Mouse (Mus musculus) midbrain, postnatal 0 days (tissue): Measurements from ENCODE around the gene Sdk1. TPM values are rescaled to one million over a fixed set of nuclear protein-coding genes. Genes with fewer than 3 reads are reported as not detected.
A peak's percentile ranks its signal among the peaks of the same experiment; 100 is the strongest.

Experiments used
- ATAC-seq: fragments of 200-750 bp; cut with Nextera tagmentation; 2 replicates; pipeline ENCODE4 v1.8.0; 2017; ENCODE audit warnings: moderate number of reproducible peaks, mild to moderate bottlenecking, moderate TSS enrichment, moderate library complexity; ENCODE audit not compliant: low FRiP score
- DNase-seq: peaks from one replicate; pipeline ENCODE4 v3.0.0-alpha.2; 2015; ENCODE audit warnings: low spot score
- H3K27ac ChIP-seq: fragments of 300-500 bp; sonication (generic); 2 replicates; pipeline ENCODE4 v1.5.1; 2014; ENCODE audit warnings: low read depth, mild to moderate bottlenecking, low read length, mixed read lengths
- H3K27me3 ChIP-seq: fragments of 300-500 bp; sonication (generic); 2 replicates; pipeline ENCODE4 v1.6.1; 2014; ENCODE audit warnings: low read length, control low read depth, mixed read lengths; ENCODE audit not compliant: insufficient read depth
- H3K36me3 ChIP-seq: fragments of 300-500 bp; sonication (generic); 2 replicates; pipeline ENCODE4 v1.6.1; 2014; ENCODE audit warnings: low read length, control low read depth, mixed read lengths; ENCODE audit not compliant: insufficient read depth
- H3K4me1 ChIP-seq: fragments of 300-500 bp; sonication (generic); 2 replicates; pipeline ENCODE4 v1.6.1; 2014; ENCODE audit warnings: mild to moderate bottlenecking, control low read depth, antibody characterized with exemption, low read length, mixed read lengths; ENCODE audit not compliant: insufficient read depth
- H3K4me2 ChIP-seq: fragments of 300-500 bp; sonication (generic); 2 replicates; pipeline ENCODE4 v1.6.1; 2014; ENCODE audit warnings: low read depth, mild to moderate bottlenecking, low read length, mixed read lengths; ENCODE audit not compliant: poor library complexity, severe bottlenecking
- H3K4me3 ChIP-seq: fragments of 300-500 bp; sonication (generic); 2 replicates; pipeline ENCODE4 v1.5.1; 2014; ENCODE audit warnings: low read depth, mild to moderate bottlenecking, low read length, moderate library complexity
- H3K9ac ChIP-seq: fragments of 300-500 bp; sonication (generic); replicated peaks from 2 replicates; pipeline ENCODE4 v1.6.1; 2014; ENCODE audit warnings: mild to moderate bottlenecking, low read length, moderate library complexity, mixed read lengths; ENCODE audit not compliant: poor library complexity, severe bottlenecking
- H3K9me3 ChIP-seq: fragments of 300-500 bp; sonication (generic); 2 replicates; pipeline ENCODE4 v1.6.1; 2016; ENCODE audit warnings: low read length, control low read depth
- CTCF ChIP-seq: IDR thresholded peaks from 2 replicates; pipeline ENCODE4 v1.5.1; 2016; ENCODE audit warnings: antibody characterized with exemption, mild to moderate bottlenecking
- WGBS: fragments of 180-500 bp; shearing (Covaris S2); extraction: QIAGEN DNeasy Blood & Tissue Kit; methylation state at CpG from one replicate; pipeline ENCODE4 v1.1.7; 2014; 5-methylcytosine and 5-hydroxymethylcytosine counted together
- polyA plus RNA-seq: library from polyadenylated mRNA; unstranded; fragments of >200 nt; fragmentation: Nextera tagmentation; extraction: Ambion mirVana; gene quantifications from 2 replicates; pipeline ENCODE4 v1.2.1, GENCODE M21; 2015
- total RNA-seq: library from RNA; depleted of rRNA; stranded (reverse); fragments of >200 nt; gene quantifications from 2 replicates; pipeline ENCODE4 v1.2.3, GENCODE M21; 2014

Sdk1 gene
- total and polyA plus RNA-seq, 2 experiments from 2014 or later: 2.6 to 26.7 TPM

DNA sequence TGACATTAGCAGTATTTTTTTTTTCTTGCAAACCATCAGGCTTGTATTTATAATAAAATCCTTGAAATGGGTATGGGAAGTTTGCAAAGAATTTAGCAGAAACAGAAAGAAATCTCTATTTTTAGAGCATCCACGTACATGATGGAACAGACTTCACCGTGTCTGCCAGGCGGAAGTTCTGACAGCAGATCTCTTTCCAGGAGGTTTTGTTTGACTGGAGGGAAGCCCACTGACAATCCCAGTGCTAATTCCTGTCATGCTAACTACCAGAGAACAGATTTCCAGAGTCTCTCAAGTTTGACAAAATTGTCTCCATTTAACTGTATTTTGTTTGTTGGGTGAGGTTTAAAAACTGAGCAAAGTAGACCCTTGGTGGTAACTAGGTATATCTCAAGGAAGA is 265.1 kb downstream of the Sdk1 start:
- Histone ChIP-seq H3K4me2 (no peak overlapping the region), H3K4me3 (no peak overlapping the region), H3K36me3 (no peaks in the 10 kb centered on the region), H3K27ac (no peak overlapping the region), H3K9me3 (no peaks in the 10 kb centered on the region), H3K9ac (no peak overlapping the region), H3K4me1 (no peaks in the 10 kb centered on the region), H3K27me3 (no peaks in the 10 kb centered on the region)
- WGBS: 82% methylated on average over 3 of the region's 3 CpGs
- DNase-seq (no peak), ATAC-seq (no peak)
- no peak for TF ChIP-seq CTCF

DNA sequence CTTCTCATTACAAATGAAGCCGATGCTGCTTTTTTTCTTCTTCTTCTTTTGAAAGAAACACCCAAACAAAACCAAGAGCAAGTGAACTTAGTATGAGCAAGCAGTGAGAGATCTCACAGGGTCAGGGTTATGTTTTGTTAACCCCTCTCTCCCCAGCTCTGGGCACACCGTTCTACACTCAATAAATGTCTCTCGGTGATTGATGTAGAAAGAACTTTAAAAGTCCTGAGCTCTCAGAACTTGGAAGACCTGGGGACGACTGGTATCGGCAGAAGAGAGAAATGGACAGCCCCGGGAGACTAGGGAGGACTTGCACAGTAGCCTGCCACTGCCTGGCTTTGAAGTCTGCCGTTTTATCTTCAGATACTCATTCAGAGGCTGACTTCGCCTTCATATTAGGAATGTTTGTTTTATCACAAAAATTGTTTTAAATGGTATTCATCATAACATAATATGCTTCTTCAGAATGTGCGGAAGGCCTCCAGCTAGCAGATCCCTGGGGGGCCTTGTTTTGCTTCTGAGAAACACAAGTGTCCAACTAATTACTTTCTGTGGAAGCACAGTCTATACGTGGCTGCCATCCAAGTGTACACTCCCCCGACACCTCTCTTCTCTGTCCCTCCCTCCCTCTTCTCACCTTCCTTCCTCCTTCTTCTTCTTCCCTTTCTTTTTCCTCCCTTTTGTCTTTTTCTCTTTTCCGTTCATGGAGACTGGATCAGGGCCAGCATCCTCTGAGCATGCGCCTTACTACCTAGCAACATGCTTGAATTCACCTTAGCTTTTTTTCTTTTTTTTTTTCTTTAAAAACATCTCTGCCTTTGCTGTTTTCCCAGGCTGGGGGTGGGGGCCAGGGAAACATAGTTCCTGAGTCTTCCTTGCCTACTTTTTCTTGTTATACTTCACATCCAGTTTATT is 283.8 kb downstream of the Sdk1 start:
- DNase-seq (peak; percentile 28), ATAC-seq (no peak)
- 46% methylated on average over 13 of the region's 13 CpGs for WGBS
- Histone ChIP-seq H3K36me3 (no peaks in the 10 kb centered on the region), H3K4me1 (no peaks in the 10 kb centered on the region), H3K9me3 (no peaks in the 10 kb centered on the region), H3K27ac (no peak overlapping the region), H3K4me2 (no peak overlapping the region), H3K27me3 (no peaks in the 10 kb centered on the region), H3K4me3 (no peak overlapping the region), H3K9ac (no peak overlapping the region)
- TF ChIP-seq CTCF: no peak

DNA sequence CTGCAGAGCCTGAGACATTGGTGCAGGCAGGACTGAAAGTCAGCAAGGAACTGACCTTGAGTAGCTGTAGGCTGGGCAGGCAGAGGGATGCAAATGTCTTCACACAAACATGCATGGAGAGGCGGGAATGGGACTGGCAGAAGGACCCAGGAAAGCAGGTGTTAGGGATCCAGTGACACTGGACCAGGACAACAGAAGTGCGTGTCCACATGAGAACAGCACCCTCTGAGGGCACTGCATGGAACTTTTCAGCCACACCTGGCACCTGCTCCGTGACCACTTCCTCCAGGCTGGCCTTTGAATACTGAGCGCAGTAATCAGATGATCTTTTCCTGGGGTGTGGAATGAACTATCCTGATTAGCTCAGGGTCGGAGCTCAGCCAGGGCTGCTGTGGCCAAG is 298.9 kb downstream of the Sdk1 start:
- WGBS: 66% methylated on average over 5 of the region's 5 CpGs

DNA sequence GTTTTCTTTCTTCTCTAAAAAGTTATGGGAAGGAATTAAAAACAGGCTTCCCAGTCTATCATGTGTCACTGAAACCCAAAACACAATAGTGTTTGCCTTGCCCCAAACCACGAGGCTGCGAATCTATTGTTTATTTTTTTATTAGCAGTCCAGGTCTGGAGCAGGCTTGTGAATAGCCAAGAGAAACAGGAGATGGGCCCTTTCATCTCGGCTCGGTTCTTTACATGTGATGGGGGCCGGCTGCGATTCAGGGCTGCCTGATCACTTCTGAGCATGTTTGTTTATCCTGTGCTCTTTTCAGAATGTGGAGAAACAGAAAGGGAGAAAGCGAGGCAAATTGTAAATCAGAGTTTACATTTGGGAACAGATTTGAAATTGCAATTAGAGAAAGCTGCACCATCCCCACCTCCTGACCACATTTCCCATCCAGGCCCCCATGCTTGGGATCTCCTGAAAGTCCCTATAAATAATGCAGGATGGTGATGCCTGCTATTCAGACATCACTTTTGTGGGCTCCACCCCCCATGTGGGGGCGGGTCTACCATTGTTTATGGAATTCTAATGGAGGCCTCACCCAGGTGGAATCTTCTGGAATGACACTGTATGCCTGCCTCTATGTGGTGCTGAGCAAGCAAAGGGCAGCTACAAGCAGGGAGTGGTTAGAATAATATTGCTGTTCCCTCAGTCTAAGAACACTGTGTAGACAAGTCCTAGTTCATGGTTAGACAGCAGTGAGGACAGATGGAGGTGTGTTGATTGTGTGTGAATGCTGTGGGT is 301.8 kb downstream of the Sdk1 start:
- no peaks in the 10 kb centered on the region for H3K36me3 ChIP-seq
- TF ChIP-seq CTCF: no peak
- no peak overlapping the region for H3K27ac ChIP-seq
- ATAC-seq (no peak), DNase-seq (no peak)
- no peaks in the 10 kb centered on the region for H3K9me3 ChIP-seq
- no peak overlapping the region for H3K9ac ChIP-seq
- H3K27me3 ChIP-seq: no peaks in the 10 kb centered on the region
- H3K4me2 ChIP-seq: no peak overlapping the region
- H3K4me1 ChIP-seq: no peaks in the 10 kb centered on the region
- 21% methylated on average over 8 of the region's 8 CpGs for WGBS
- H3K4me3 ChIP-seq: no peak overlapping the region

More for the DNA sequence above, 298.9 kb downstream of the Sdk1 start:
- no peaks in the 10 kb centered on the region for H3K4me1 ChIP-seq
- ATAC-seq: no peak
- H3K27ac ChIP-seq: no peak overlapping the region
- H3K27me3 ChIP-seq: no peaks in the 10 kb centered on the region
- H3K9me3 ChIP-seq: no peaks in the 10 kb centered on the region
- no peak overlapping the region for H3K4me2 ChIP-seq
- TF ChIP-seq CTCF: peak; percentile 17; the same call in 1 of the 2 replicates
- H3K36me3 ChIP-seq: no peaks in the 10 kb centered on the region
- DNase-seq: no peak
- H3K9ac ChIP-seq: no peak overlapping the region
- no peak overlapping the region for H3K4me3 ChIP-seq

DNA sequence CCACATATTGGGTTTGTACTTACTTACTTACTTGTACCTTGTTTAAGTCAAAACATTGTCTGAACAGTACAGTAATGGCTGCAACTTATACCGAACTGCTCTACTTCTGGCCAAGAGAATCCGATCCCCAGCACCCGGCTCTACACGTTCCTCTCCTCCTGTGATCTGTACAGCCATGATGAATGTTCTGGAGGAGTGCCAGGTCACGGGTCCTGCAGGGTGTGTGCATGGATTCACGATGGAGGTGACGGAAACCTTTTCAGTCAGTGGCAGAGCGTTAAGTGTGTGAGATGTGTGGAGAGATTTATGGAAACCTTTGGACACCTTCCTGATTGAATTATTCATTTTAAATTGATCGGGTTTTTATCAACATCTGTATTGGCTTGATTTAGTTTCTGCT is 312.2 kb downstream of the Sdk1 start:
- ATAC-seq (no peak), DNase-seq (no peak)
- Histone ChIP-seq H3K4me3 (no peak overlapping the region), H3K4me2 (no peak overlapping the region), H3K9ac (no peak overlapping the region), H3K36me3 (no peaks in the 10 kb centered on the region), H3K4me1 (no peaks in the 10 kb centered on the region), H3K27ac (no peak overlapping the region), H3K9me3 (no peaks in the 10 kb centered on the region), H3K27me3 (no peaks in the 10 kb centered on the region)
- no peak for TF ChIP-seq CTCF
- 83% methylated on average over 9 of the region's 9 CpGs for WGBS

DNA sequence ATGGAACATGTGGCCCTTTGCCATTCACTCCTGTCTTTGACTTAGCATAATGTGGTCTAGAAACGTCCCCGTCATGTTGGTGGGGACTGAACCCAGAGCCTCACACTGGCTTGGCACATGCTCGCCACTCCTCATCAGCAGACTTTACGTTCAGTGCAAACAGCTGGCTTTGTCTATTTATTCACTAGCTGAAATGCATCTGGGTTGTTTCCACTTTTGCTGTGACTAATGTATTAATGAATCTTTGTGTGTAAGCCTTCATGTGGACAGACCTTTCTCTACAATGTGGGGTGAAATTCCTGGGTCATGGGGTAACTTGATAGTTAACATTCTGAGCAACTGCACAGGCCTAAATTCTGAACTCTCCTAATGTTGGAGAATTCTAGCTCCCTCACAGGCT is 317.4 kb downstream of the Sdk1 start:
- H3K4me3 ChIP-seq: no peak overlapping the region
- H3K9me3 ChIP-seq: no peaks in the 10 kb centered on the region
- no peak overlapping the region for H3K27ac ChIP-seq
- H3K4me2 ChIP-seq: no peak overlapping the region
- H3K4me1 ChIP-seq: no peaks in the 10 kb centered on the region
- ATAC-seq (no peak), DNase-seq (no peak)
- no peak for TF ChIP-seq CTCF
- no peak overlapping the region for H3K9ac ChIP-seq
- no peaks in the 10 kb centered on the region for H3K27me3 ChIP-seq
- no peaks in the 10 kb centered on the region for H3K36me3 ChIP-seq
- 60% methylated on average over 4 of the region's 4 CpGs for WGBS
